Mouse (Mus musculus): ENCODE measurements around the gene Copb1.

Gene Copb1

DNA sequence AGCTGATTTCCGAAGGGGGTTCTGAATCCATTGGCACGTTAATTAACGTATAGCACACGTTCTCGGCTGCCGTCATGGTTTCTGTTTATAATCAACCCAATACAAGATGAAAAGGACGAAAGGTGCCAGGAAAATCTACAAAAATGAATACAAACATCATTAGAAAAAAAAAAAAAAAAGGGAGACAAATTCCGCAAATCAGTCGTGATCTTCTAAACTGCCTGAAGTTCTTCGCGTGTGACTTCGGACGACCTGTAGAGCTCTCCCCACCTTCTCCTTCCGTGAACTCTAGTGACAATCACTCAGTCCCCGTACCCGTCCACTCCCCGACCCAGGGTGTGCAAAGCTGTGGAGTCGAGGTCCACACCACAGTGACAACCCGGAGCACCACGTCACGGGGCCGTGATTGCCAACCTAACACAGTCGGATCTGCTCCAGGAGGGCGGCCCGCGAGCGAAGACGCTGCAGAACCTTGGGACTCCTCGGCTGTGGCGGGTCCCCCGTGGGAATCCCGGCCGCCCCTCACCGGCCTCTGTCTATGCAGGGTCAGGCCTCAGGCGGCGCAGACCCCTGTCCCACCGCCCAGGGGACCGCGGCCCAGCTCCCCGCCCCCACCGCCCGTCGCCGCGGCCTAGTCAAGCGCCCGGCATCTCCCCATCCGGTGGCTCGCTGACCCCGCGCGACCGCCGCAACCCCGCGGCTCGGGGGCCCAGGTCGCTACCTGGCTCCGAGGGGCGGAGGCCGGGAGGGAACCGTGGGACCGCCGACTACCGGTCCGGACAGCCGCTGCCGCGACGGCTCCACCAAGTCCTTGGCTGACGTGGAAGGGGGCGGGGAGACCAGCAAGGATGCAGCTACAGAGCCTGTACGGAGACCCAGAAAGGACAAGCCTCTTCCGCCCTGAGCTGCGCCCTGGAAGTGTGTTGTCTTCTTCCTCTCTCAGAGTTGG is at the start of gene Copb1:
TSS of gene Copb1 (minus strand) at position 827 of the 949 bp plus-strand sequence.
- DNase-seq (ENCODE audit: low spot score), result peak; percentile 87

DNA sequence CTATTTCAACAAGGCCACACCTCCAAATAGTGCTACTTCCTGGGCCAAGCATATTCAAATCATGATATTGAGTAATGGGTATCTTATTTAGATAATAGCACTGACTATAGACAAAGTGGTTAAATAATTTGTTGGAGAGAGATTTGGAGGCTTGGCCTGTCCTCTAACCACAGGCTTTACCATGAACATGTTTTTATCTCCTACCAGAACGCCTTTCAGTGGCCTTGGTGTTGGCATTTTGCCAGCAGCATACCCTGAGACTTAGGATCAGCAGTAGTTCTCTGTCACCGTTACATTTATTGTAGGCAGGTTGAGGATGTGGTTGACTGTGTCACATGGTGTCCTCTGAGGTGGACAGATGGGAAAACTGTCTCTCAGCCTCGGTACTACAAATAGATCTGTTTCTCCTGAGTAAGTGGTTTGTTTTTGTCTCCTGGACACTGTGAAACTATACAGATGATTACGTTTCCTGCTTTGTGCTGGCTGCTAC is 46.8 kb upstream of the Copb1 start:
- DNase-seq (ENCODE audit: low spot score), result no peak

GRCm38 (mm10) chr7:114300782-114301181 is 46.3 kb upstream of the Copb1 start:
- no peak for DNase-seq (ENCODE audit: low spot score)

DNA sequence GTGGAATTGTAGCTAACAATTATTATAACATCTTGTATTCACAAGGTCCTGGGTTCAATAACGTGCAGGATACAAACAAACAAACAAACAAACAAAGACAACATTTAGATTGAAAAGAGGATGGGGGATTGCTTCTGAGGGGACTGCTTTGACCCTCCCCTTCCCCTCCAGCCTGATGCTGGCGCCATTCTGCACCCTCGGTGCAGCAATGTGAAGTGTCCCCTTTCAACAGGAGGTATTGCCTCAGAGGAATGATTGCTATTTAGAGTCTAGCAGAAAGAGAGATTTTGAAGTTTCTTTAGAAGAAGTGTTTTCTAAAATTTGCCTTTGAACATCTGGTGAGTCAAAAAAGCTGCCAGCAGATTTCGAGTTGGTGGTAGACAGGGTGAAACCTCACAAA is 44.7 kb upstream of the Copb1 start:
- DNase-seq (ENCODE audit: low spot score), result no peak

GRCm38 (mm10) chr7:114294698-114295097 is 40.2 kb upstream of the Copb1 start:
- DNase-seq (ENCODE audit: low spot score), result no peak

- no peak for DNase-seq (ENCODE audit: low spot score)
Observed at GRCm38 (mm10) chr7:114293903-114294302, 39.4 kb upstream of the Copb1 start.

GRCm38 (mm10) chr7:114292501-114292971 is 38.0 kb upstream of the Copb1 start:
- DNase-seq (ENCODE audit: low spot score), result no peak

DNA sequence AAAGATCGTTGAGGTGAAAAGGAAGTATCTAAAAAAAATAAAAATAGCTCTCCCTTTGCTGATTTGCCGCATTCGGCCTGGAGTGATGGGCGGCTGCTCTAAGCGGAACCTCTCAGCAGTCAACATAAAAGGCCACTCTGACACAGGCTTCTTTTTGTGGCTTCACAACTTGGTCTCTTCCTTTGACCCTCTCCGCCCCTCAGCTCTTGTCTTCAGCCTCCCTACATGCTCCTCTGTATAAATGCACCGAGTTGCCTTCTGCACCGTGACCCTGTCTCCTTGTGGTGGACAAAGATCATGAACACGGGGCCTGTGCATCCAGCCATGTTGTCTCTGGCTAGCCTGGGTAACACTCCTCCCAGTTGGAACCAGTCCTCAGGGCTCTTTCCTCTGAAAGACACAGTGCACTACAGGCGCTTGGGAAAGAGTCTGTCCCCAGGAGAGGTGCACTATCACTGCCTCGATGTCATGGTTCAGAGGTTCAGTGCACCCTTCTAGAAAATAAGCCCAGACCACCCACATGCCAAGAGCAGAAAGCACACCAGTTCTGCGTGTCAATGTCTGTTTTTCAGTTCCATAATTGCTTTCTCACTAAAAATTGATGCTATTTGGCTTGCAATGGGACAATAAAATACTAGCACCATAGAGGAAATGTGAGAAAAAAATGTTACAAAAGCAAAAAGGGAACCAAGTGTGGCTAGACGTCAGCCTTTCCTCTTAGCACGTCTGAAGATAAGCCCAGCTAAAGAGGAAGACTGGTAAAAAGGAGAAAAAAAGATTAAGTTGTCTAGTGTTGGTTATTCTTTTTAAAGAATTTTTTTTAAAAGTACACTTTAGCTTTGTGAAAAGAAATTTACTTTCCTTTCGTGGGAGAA is 37.2 kb upstream of the Copb1 start:
- DNase-seq (ENCODE audit: low spot score), result no peak

- DNase-seq (ENCODE audit: low spot score), result no peak
Observed at GRCm38 (mm10) chr7:114290078-114290506, 35.6 kb upstream of the Copb1 start.

GRCm38 (mm10) chr7:114284296-114284910 is 29.9 kb upstream of the Copb1 start:
- no peak for DNase-seq (ENCODE audit: low spot score)

GRCm38 (mm10) chr7:114283006-114283405 is 28.5 kb upstream of the Copb1 start:
- DNase-seq (ENCODE audit: low spot score), result no peak

- DNase-seq (ENCODE audit: low spot score), result peak; percentile 55
Observed at GRCm38 (mm10) chr7:114281671-114282070, 27.2 kb upstream of the Copb1 start.

DNA sequence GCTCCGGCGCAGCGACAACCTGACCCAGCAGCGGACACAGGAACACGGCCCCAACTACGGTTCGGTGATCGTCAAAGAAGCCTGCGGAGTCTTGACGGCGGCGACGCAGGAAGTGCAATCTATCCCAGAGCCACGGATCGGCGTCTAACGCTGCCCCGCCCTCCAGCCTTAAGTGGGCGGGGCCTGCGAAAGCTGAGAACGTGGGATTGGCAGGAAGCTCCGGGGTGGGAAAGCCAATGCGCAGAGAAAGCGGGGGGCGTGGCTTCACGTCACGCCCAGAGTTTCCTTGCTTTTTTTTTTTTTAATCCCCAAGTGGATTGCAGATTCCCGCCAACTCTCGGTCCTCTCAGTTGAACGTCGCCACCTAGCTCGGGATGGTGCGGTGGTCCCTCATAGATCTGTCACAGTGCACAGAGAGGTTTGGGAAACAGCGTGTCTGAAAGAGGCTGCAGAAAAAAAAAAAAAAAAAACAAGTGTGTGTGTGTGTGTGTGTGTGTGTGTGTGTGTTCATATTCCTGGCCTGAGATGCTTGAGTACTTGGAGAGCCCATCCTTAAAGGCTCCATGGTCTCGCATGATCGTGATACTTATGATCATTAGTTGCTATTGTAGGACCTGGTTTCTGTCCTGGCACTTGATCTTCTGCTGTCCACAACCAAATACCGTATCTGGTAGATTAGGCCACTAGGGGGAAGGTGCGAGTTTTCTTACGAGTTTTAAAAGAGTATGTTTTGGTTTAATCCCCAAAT is 21.7 kb upstream of the Copb1 start, which contains the start of gene Psma1:
TSS of gene Psma1 (minus strand) at position 114 of the 748 bp plus-strand sequence.
- peak; percentile 99 for DNase-seq (ENCODE audit: low spot score)

DNA sequence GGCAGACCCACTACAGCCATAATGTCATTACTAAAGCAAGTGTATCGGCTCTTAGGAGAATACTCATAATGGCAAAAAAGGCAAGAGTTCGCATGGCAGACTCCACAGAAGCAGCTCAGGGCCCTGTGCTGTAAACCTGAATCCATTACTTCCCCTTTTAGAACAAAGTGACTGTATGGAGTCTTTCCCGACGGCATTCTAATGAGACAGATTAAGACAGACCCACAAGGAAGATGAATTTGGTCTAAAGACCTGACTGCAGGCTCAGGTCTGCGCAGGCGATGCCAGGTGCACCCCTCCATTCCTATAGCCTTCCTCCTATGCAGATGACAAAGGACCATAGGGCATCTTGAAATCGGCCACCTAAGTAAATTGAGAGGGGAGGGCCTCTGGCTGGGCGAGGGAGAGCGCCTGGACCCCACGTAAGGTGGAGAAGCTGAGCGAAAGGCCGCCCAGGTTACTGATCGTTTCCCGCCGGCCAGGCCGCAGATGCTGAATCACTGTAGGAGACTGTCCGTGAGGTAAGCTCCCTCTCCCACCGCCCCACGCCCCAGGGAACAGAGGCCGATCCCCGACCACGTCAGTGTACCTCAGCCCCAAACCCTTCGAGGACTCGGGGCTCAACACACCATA is 21.0 kb upstream of the Copb1 start:
- no peak for DNase-seq (ENCODE audit: low spot score)

- DNase-seq (ENCODE audit: low spot score), result no peak
Observed at GRCm38 (mm10) chr7:114268446-114268845, 13.9 kb upstream of the Copb1 start.

GRCm38 (mm10) chr7:114251684-114252083 is 2.8 kb downstream of the Copb1 start:
- no peak for DNase-seq (ENCODE audit: low spot score)

GRCm38 (mm10) chr7:114233980-114234379 is 20.5 kb downstream of the Copb1 start:
- DNase-seq (ENCODE audit: low spot score), result no peak

DNA sequence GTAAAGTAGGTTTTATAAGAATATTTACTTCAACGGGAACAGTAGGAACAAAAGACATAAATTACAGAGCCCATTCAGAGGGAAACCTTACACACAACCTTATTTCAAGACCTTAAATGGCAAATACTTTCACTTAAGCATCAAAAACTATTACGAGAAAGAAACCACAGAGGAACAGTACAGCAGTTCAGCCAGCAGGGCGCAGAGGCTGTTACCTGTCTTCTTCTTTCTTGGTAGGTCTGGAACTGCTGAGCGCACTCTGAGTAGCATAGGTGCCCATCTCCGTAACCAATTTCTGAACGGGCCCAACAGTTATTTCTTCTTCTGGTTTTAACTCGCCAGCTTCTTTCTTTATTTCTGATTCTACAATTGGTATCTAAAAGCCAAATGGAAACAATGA is 21.5 kb downstream of the Copb1 start:
- DNase-seq (ENCODE audit: low spot score), result no peak

GRCm38 (mm10) chr7:114231857-114232256 is 22.7 kb downstream of the Copb1 start:
- no peak for DNase-seq (ENCODE audit: low spot score)

DNA sequence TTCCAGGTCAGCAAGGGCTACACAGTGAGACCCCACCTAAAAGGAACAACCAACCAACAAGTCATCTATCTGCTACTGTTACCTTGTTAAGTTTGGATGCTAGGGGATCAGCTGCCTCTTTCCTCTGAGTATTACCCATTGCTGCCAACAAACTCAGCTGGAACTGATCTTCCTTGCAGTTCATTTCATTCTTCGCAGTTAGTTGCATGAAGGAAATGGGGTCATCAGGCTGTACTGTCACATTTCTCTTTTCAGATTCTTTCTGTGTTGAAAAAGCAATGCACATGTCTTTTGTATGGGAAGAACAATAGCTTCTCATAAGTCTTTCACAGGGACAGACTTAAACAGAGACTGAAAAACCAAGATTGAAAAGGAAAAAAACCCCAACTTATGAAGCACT is 28.0 kb downstream of the Copb1 start:
- no peak for DNase-seq (ENCODE audit: low spot score)

DNA sequence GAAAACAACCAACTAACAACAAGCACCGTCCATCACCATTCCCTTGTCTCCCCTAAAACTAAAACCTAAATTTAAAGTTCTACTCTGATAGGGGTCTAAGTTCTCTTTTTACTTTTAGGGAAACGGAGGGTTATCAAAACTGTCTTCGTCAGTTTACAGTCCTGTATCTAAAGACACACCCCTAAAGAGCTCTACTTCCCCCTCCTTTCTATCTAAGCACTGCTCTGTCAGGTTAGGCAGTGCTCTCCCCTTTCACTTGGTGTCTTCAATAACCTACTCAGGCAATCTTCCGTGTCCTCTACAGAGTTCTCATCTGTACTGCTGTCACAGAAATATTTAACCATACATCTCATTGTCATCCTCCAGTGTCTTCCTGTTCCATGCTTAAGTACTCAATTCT is 34.1 kb downstream of the Copb1 start:
- no peak for DNase-seq (ENCODE audit: low spot score)
